Mouse (Mus musculus): Measurements from ENCODE around the gene Chmp5.
"Not testable (repeated sequence)": the region's sequence is repeated elsewhere in the genome, so short reads cannot be mapped to it uniquely, and the experiment has no call there.

The Chmp5 gene

DNA sequence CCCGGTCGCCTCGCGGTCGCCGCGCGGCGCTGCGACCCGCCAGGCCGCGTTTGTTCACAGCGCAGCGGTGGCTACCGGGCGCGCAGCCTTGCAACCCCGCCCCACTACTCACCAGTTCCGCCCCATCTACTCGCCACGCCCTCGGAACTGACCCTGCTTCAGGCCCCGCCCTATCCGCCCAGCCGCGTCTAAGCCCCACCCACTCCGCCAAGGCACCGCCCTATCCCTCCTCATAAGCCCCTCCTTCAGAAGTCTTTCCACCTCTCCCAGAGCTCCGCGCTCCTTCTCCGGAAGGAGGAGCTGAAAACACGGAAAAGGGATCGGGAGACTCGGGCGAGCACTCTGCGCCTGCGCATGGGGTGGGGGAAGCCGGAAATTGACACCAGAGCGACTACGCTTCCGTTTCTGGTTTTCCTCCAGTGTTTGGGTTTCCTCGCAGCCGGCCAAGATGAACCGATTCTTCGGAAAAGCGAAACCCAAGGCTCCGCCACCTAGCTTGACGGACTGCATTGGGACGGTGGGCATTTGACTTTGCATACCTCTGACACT, at the start of gene Chmp5, which contains the start of gene Bag1:
TSS of gene Chmp5 (plus strand) at position 248 of the 549 bp plus-strand sequence.
TSS of gene Bag1 (minus strand) at position 135 of the 549 bp plus-strand sequence.
- peak; percentile 96 to 97 for DNase-seq

DNA sequence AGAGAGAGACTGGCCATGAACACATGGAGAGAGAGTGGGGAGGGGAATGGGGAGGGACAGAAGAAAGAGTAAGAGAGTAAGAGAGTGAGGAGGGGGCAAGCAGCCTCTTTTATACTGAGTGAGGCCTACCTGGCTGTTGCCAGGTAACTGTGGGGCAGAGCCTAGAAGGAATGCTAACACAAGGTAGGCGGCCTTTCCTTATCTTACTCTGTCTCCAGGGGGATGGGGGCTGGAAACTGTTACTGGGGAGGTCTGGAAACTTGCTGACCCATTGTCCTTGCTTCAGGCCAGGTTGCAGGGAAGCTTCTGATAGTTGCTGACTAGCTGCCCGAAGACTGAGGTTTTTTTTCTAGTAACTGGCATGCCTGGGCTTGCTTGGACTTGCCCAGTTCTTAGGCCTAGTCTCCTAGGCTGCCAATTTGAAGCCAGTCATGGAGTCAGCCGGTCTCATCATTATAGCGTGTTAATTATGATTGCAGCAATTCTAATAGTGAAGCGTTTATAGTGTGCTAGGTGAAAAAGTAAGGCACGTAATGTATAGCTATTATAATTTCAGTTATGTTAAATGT, 49.6 kb upstream of the Chmp5 start:
- no peak for DNase-seq

DNA sequence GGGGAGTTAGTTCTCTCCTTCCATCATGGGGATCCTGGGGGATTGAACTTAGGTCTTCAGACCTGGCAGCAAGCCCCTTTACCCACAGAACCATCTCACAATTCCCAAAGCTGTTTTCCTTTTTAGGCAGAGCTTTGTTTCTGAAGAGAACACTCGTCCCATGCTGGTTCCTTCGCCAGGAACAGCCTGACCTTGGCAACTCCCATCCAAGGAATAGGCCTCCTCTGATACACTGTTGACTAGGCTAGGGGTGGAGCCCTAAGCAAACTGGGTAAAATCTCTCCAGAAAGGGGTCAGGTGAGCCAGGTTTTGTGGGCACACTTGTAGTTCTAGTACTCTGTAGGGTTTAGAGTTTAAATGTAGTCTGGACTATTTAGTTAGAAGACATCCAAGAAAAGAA, 48.9 kb upstream of the Chmp5 start:
- DNase-seq = no peak

DNA sequence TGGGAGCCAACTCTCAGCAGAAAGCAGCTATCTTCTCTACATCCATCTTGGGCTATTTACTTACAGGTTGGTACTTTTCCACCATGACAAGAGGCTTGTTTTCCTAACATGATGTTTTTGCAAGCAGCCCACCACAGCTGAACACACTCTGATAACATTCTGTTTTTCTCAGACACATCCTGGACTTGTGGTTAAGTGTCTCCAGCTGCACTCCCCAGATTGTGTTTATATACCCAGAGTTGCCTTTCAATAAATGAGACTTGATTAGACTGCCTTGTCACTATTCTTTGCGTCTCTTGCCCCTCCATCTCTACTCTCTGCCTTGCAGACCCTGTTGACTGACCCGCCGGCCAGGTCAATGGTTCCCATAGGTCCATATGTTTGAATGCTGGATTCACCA, 48.1 kb upstream of the Chmp5 start:
- no peak for DNase-seq

DNA sequence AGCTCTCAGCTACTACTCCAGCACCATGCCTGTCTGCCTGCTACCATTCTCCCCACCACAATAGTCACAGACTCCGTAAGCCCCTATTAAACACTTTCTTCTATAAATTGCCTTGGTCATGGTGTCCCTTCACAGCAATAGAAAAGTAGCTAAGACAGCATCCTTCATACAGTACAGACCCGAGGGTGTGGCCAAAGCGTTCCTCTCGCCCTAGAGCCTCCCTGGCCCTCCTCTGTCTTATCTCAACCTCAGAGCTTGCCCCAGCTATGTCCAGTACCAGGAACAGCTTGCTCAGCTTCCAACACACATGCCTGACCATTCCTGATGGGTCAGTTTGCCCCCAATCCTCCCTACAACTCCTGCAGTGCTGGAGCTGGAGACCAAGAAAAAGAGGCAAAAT, 47.6 kb upstream of the Chmp5 start:
- no peak for DNase-seq

DNA sequence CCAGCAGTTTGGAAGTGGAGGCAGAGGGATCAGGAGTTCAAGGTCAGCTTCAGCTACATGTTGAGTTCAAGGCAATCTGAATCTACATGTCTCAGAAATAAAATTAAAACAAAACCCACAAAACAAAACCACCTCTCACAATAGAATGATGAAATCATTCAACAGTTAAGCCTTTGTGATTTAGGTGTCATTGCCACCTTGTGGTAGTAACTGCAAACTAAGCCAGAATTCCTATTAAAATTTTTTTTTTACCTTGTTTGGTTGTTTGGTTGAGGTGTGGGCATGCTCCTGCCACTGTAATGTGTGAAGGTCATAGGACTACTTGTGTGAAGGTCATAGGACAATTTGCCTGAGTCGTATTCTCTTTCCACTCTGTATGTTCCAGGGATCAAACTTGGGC, 41.9 kb upstream of the Chmp5 start:
- DNase-seq = no peak

DNA sequence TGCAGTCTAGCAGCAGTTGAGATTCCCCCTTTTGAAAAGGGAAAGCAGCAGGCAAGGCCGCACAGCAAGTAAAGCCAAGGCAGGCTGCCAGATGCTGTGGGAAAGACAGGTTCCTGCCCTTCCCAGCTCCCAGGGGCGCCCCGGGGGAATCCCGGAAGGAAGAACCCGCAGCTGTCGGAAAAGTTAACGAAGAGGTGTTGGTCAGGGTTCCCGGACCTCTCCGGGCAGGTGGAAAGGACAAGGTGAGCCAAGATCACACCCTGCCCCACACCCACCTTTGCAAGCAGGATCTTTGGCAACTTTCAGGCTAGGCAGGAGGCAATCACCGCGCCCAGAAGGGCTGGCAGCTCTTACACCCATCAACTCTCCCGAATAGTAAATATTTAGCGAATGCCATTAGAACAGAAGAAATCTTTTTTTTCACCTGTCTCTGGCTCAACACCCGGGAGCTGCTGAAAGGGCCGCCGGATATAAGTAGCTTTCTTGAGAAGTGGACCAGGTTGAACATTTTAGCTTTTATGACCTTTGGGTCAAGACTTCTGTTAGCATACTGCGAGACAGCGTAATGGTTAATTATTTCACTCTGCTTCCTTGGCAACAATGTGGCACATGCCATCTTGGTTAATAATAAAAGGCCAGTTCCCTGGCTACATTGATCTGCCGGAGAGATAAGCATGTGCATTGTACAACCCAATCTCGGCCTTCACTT, 39.8 kb upstream of the Chmp5 start:
- peak; percentile 24 to 33 for DNase-seq

DNA sequence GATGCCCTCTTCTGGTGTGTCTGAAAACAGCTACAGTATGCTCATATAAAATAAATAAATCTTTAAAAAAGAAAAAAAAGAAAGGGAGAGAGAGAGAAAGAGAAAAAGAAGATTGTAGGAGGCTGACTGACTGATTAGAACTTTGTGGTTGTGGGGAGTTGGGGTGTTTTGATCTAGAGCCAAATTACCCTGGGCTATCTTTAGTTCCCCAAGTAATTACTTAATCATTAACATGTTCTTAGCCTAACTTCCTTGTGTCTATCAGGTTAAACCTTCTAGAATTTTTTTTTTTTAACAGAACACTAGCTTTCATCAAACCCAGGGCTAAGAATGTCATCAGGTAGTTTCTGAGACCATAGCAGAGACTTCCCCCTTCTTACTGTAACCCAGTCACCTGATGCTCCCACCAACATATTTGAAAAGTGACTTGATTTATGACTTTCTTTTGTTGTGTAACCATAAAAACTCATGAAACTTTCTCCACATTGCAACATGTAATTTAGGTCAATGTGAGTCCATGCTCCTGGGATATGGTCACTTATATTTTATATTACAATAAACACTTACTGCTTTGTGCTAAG, 33.8 kb upstream of the Chmp5 start:
- DNase-seq = no peak

DNA sequence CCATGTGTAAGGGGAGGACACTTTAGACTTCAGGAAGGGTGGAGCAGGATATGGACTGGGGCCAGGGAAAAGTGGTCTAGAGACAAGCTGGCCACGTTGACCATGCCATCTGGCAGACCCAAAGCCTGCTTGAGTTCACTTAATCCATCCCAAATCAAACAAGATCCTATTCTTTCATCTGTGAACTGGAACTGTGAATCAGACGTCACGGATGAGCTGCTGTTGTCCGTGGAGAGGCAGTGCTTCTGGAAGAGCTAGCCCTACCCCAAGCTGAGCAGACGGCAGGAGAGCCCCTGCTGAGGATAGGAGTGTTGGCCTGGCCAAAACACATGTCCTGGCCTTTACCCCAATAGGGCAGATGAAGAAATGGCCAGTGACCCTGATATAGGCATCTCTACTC, 32.3 kb upstream of the Chmp5 start:
- DNase-seq = no peak

DNA sequence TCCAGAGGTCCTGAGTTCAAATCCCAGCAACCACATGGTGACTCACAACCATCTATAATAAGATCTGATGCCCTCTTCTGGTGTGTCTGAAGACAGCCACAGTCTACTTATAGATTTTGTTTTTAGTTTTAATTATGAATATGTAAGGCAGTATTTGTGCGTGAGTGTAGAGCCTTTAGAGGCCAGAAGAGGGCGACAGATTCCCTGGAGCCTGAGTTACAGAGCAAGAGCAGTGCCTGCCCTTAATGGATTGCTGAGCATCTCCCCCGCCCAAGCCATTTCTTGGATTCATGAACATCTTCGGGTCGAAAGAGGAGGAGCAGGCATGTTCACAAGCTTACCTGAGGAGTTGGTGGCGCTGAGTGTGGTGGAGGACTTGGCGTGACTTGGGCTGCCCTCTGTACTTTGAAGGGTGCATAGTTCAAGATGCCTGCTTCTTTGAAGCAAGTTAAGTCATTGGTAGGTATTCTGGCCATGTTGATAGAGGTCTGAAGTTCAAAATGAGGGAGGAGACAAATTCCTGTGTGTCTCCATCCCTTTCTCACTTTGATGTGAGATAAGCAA, 31.5 kb upstream of the Chmp5 start:
- DNase-seq = no peak

DNA sequence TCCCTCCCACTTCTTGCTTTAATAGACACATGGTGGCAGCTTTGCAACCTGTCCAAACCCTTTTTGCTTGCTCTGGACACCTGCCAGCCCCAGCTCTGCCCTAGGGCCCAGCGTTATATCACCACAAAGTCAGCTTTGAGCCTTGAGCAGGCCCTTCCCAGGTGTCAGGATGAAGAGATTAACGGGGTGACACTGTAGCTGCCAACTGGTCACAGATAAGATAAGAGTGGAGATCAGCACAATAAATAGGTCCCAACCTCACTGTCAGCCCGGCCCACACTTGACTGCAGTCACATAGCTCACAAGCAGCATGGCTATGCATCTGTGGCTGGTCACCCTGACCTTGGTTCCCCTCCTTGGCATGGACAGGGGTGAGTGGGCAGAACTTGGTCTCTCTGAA, 28.4 kb upstream of the Chmp5 start, which contains the start of gene Spink4:
TSS of gene Spink4 (plus strand) at position 268 of the 400 bp plus-strand sequence.
- peak in 1 of 2 experiments; percentile 13 for DNase-seq

DNA sequence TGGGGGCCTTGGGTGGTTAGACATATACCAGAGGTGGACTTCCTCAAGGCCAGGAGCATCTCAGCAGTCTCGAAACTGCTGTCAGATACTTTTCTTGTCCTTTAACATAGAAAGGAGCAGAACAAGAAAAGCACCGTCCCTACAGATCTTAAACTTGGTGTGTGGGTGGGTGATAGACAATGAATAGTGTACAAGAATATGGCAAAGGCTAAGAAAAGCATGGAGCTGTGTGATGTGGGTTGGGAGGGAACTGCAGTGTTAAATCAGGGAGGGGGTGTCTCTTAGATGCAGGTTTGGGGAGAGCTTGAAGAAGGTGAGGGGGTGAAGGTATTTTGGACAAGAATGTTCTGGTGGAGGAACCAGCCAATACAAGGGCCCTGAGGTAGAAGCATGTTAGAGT, 27.6 kb upstream of the Chmp5 start:
- DNase-seq = no peak

DNA sequence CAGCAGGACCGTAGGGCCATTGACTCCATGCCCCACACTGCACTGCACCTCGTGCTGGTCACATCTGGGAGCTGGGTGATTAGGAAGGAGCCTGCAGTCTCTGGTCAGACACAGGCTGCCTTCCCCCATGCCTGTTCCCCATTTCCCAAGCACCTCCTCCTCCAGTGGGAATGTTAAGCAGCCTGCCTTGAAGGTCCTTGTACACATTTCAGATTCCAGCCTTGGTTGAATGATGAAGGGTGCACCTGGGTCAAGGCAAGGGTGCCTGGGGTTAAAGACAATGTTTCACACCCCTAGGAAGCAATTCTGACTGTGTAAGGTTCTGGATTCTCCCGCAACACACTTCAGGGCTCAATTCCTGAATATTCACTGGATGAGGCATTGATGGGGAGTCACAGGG, 26.9 kb upstream of the Chmp5 start:
- DNase-seq = no peak

DNA sequence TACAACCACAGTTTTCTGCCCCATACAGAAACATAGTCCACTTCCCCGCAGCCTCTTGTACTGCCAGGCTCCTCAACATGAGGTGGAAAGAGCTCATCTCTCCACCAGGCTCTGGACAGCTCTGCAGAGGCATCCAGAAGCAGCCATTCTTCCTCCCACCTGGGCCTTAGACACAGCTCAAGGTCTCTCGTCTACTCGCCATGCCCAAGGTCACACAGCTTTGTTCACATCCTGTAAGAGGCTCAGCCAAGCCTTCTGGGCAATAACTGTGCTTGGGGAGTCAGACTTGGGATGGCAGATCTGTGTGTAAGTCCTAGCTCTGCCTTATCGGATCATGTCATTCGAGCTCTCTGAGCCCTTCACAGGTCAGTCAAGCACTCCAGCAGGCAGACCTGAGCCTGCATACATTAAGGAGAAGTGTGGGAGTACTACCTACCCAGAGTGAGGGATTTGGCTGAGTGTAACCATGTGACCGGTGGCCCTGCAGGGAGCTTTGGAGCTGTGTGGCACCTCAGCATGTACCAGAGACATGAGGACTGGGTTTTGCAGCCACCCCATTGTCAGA, 25.0 kb upstream of the Chmp5 start:
- DNase-seq = no peak

DNA sequence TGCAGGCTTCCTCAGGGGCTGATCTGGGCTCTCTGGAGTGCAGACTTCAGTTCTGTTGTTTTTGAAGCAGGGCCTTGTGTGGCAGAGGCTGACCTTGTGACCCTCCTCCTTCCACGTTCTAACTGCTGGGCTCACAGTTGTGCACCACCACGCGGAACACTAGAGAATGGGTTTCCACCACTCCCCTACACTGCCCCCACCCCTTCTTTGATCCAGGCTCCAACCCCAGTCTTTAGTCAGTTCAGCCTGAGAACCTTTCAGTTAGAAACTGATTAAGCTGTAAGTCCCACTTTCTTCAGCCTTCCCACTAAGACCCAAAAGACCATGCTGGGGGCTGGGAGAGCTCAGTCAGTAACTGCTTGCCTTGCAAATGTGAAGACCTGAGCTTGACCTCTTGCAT, 22.6 kb upstream of the Chmp5 start:
- DNase-seq = no peak

DNA sequence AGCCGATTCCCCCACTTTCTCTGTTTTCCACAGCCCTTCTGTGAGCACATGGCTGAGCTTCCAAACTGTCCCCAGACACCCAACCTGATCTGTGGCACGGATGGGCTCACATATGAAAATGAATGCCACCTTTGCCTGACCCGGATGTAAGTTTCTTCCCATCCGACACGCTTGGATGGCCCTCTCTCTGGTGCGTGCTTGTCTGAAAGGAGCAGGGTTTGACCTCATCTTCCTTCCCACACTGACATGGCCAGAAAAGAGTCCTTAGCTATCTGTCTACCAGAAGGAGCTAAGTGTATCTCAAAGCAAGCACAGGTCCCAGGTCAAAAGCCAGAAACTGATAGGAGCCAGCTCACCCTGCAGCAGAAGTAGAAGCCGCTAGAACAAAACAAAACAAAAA, 19.2 kb upstream of the Chmp5 start:
- DNase-seq = no peak

DNA sequence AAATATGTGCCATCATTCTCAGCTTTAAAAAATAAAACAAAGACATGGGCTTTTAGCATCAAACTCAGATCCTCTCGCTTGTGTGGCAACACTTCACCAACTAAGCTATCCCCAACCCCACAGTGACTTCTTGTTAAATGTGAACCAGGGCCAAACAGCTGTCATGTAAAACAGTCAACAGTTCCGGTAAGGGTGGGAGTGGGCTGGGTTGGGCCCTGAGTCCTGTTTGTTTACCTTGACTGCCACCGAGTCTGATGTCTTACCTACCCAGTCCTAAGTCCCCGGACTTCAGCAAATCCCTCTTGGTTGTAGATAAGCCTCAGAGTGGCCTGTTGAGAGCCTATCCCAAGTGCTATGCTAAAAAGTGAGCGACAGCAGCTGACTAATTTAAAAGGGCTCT, 14.5 kb upstream of the Chmp5 start:
- no peak for DNase-seq

DNA sequence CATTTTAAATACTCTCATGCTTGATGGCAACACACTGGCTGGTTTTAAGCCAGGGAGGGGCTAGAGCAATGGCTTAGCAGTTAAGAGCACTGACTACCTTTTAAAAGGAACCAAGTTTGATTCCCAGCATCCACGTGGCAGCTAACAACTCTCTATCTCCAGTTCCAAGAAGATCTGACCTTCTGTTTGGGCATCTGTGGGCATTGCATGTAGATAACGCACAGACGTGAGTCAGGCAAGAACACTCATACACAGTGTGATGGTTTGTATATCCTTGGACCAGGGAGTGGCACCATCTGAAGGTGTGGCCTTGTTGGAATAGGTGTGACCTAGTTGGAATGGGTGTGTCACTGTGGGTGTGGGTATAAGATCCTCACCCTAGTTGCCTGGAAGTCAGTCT, 13.8 kb upstream of the Chmp5 start:
- DNase-seq = not testable (repeated sequence)

DNA sequence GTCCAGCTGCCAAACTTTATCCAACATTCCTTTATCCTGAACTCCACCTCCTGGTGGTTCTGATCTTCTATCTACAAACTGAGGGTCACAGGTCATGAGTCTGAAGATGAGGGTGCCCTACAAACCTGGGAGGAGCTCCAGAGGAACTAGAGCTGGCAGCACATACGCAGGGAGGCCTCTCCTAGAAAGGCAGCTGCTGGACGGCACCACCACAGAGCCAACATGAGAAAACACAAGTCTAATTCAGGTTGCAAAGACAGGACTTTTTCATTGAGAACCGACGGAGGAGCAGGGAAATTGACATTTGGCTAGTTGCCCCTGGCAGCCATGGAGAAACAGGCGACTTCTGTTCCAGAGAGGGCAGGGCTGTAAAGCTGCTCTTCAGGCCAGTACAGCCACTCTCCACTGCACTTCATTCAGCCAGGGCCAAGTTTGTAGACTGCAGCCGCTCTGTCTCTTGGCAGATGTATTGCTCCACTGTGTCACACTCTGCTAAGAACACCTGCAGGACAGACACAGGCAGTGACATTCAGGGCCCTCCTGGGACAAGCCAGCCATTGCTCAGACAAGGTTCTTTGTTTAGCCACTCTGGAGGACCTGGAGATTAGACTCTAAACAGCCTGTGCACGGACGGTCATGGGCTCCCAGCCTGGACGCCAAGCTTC, 11.9 kb upstream of the Chmp5 start:
- DNase-seq = peak; percentile 15 to 22

DNA sequence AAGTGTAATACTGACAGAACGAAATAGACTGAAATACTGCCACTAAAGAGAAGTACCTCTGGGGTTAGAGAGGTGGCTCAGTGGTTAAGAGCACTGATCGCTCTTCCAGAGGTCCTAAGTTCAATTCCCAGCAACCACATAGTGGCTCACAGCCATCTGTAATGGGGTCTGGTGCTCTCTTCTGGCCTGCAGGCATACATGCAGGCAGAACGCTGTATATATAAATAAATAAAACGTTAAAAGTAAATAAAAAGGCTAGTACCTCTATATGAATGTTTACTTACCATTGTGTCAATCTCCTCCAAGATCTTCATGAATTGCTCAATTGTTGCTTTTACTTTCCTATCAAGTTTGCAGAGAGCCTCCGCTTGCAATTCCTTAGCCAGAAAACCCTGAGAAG, 9.4 kb upstream of the Chmp5 start:
- no peak for DNase-seq

DNA sequence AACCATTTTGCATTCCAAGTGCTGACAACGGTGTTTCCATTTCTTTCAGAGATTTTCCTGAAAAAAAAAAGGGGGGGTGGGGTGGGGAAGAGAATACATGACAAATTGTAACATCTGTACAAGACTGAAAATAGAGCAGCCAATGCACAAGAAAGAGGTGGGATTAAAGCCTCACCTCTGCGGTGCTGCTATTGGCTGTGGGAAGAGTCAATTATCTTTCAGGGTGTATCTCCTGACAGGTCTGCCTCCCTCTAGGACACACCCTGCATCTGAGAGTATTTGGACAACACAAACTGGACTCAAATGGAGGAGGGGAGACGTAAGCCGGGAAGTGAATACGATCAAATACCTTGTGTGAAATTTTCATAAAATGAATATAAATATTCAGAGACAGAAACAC, 4.6 kb upstream of the Chmp5 start:
- no peak for DNase-seq

DNA sequence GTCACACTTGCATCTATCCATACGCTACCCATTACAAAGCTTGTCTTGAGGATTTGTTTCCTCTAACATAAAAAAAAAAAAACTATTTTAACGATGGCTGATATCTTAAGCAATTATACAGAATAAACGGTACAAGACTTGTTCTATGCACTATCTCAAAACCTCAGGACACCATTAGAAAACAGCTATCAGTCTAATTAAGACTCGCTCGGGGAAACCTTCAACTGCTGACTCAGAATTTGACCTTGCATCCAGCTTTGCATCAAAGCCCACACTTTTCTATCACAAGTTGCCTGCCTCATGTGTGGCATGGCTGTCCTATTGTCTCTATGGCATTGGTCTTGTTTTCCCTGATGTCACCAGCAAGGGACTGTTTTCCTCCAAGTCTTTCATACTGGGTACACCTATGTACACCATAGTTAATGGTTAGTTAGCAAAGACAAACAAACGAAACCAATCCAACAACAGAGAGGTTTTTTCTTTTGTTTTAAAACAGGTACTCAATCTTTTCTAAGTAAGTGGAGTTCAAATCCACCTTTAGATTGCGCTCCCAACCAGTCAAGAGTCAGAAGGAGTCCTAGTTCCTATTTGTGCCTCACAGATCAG, 1.6 kb upstream of the Chmp5 start:
- no peak for DNase-seq

Measured in cerebellum, postnatal 36 days (tissue).